Mouse (Mus musculus) layer of hippocampus, adult 2 months (tissue): ENCODE measurements at regions not wholly inside any gene's neighbourhood (a gene's known extent, or its start where the extent isn't known, plus 50 kb on each side); places are given as distances from the start of the nearest gene placed in this dataset.

Source experiments
- DNase-seq, 2 experiments: peaks; one replicate each; pipeline ENCODE4 v3.0.0; 2022; ENCODE audit warnings: low spot score in 2 of 2
- H3K27ac ChIP-seq: fragments of 200-600 bp; 2 replicates; pipeline ENCODE4 v1.8.1; 2022
- H3K4me3 ChIP-seq: fragments of 200-600 bp; 2 replicates; pipeline ENCODE4 v1.8.1; 2022; ENCODE audit warnings: mild to moderate bottlenecking
- CTCF ChIP-seq: fragments of 200-600 bp; conservative IDR thresholded peaks from 2 replicates; pipeline ENCODE4 v1.8.1; 2022; ENCODE audit warnings: antibody characterized with exemption, mild to moderate bottlenecking, moderate library complexity

GRCm38 (mm10) chr4:61909409-61909808 lies 74.4 kb upstream of the Mup5 start:
- no peak overlapping the region for H3K27ac ChIP-seq
- peak; percentile 78 for TF ChIP-seq CTCF
- DNase-seq: peak in 1 of 2 experiments; percentile 18
- no peak overlapping the region for H3K4me3 ChIP-seq

- no peak overlapping the region for H3K27ac ChIP-seq
- no peak overlapping the region for H3K4me3 ChIP-seq
Observed at GRCm38 (mm10) chr4:61902136-61902535, 67.1 kb upstream of the Mup5 start.

DNA sequence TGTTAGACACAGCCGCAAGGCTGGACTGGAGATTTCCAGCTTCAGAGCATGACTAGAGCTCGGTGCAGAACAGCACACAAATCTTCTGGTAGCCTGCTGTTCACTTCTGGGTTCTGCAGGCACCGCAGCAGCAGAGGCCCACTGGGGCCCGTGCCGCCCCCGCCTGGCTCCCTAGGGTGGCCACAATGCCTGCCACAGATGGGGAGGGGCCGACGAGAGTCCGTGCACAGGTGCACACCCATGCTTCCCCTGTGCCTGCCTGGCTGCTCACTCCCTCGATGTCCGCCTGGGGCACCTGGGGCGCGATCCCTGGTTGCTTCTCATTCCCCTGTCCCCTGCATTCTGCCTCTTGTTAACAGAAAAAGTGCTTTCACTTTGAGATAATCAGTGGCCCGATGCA lies 63.2 kb upstream of the Mup5 start:
- no peak for TF ChIP-seq CTCF
- no peak for DNase-seq
- H3K27ac ChIP-seq: no peak overlapping the region
- H3K4me3 ChIP-seq: no peak overlapping the region

More at GRCm38 (mm10) chr4:61902136-61902535, 67.1 kb upstream of the Mup5 start:
- DNase-seq: no peak
- TF ChIP-seq CTCF: no peak

DNA sequence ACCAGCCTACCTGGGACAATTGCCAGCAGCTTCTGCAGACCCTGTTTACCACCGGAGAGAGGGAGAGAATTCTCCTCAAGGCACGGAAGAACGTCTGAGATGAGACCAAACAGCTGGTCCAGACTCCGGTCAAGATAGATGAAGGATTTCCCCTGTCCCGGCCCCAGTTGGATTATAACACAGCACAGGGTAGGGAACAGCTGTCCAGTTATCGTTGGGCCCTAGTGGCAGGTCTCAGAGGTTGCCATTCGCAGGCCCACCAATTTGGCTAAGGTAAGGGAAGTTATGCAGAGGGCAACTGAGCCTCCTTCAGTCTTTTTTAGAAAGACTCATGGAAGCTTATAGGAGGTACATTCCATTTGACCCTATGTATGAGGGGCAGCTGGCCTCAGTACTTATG lies 62.1 kb upstream of the Mup5 start:
- no peak for DNase-seq
- Histone ChIP-seq H3K27ac (no peak overlapping the region), H3K4me3 (no peak overlapping the region)
- no peak for TF ChIP-seq CTCF
